Mouse (Mus musculus): ENCODE results near the gene Apbb1. TPM values are rescaled to one million over a fixed set of nuclear protein-coding genes. Genes with fewer than 3 reads are reported as not detected.

The Apbb1 gene
- polyA plus RNA-seq, 1 experiment = 34.3 TPM

DNA sequence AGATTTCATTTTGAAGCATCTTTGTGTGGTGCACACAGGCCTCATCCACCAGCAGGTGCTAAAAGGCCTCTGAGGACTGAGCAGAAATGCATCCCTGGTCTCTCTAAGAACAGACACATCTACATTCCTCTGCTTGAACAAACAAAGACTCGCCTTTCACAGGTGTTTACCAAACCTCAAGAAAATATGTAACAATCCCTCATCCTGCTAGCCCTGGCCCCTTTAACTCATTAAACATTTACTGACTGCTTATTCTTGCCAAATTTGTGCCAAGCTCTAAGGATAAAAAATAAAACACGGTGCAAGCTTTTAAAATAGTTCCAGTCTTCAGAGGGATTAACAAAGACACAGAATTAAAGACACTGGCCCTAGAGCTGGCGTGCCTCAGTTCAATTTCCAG lies 38.2 kb upstream of the Apbb1 start:
- H3ac ChIP-seq (ENCODE audit: control insufficient read depth, insufficient read length) = no peak overlapping the region
- no peak for TF ChIP-seq MYOD1 (IDR thresholded peaks at IDR 0.05; ENCODE audit: control insufficient read depth in 1 of 3, insufficient read length in 2 of 3, low read depth in 2 of 3)
- H3K27me3 ChIP-seq (ENCODE audit: control insufficient read depth, insufficient read depth, insufficient read length) = no peaks in the 10 kb centered on the region

DNA sequence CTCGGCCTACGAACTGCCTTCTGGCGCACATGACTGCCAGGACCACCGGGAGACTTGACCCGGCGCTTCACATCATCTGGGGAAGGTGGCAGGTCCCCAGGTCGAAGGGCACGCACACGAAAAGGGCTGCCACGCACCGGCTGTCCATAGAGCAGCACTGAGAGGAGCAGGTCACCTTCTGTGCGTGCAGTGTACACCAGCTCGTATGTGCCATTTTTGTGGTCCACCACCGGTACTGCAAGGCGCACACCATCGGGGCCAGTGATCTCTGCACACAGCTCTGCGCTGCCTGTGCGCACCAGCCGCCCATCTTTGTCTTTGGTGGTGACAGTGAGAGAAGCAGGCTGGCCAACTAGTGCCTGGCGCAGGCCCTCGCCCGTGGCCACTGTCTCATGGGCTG lies 36.4 kb upstream of the Apbb1 start:
- H3K4me3 ChIP-seq = no peak overlapping the region
- TF ChIP-seq TCF3 (IDR thresholded peaks at IDR 0.05; ENCODE audit: insufficient read length, low read depth) (no peak), MAX (IDR thresholded peaks at IDR 0.05; ENCODE audit: low read depth) (no peak), CEBPB (IDR thresholded peaks at IDR 0.05; ENCODE audit: insufficient read depth, poor library complexity, severe bottlenecking) (no peak), USF1 (IDR thresholded peaks at IDR 0.05; ENCODE audit: low read depth) (no peak), E2F4 (IDR thresholded peaks at IDR 0.05; ENCODE audit: insufficient read depth) (no peak), POLR2A (IDR thresholded peaks at IDR 0.05; ENCODE audit: insufficient read length, low read depth) (no peak), MYOD1 (IDR thresholded peaks at IDR 0.05; ENCODE audit: control insufficient read depth in 1 of 3, insufficient read length in 2 of 3, low read depth in 2 of 3) (no peak), SRF (IDR thresholded peaks at IDR 0.05; ENCODE audit: control insufficient read depth, insufficient read length, low read depth) (no peak), POLR2AphosphoS2 (IDR thresholded peaks at IDR 0.05; ENCODE audit: insufficient read length, low read depth) (no peak), REST (IDR thresholded peaks at IDR 0.05; ENCODE audit: insufficient read depth, insufficient read length) (no peak), TCF12 (IDR thresholded peaks at IDR 0.05; ENCODE audit: insufficient read depth, poor library complexity, severe bottlenecking) (no peak), MYOG (IDR thresholded peaks at IDR 0.05; ENCODE audit: control insufficient read depth in 1 of 3, insufficient read depth in 1 of 3, insufficient read length in 2 of 3, low read depth in 2 of 3) (no peak)
- no peak overlapping the region for H3K4me2 ChIP-seq (ENCODE audit: low read depth)
- H3K27me3 ChIP-seq (ENCODE audit: control insufficient read depth, insufficient read depth, insufficient read length) = no peaks in the 10 kb centered on the region
- H3K79me2 ChIP-seq (ENCODE audit: control insufficient read depth, insufficient read depth) = no peaks in the 10 kb centered on the region
- no peak overlapping the region for H3ac ChIP-seq (ENCODE audit: control insufficient read depth, insufficient read length)
- H3K36me3 ChIP-seq (ENCODE audit: control insufficient read depth, insufficient read depth) = peaks cover 44% of the 10 kb centered on the region

More for the DNA sequence above, 38.2 kb upstream of the Apbb1 start:
- no peak overlapping the region for H3K4me3 ChIP-seq
- H3K4me2 ChIP-seq (ENCODE audit: low read depth) = no peak overlapping the region
- H3K79me2 ChIP-seq (ENCODE audit: control insufficient read depth, insufficient read depth) = no peaks in the 10 kb centered on the region
- peaks cover 39% of the 10 kb centered on the region for H3K36me3 ChIP-seq (ENCODE audit: control insufficient read depth, insufficient read depth)

DNA sequence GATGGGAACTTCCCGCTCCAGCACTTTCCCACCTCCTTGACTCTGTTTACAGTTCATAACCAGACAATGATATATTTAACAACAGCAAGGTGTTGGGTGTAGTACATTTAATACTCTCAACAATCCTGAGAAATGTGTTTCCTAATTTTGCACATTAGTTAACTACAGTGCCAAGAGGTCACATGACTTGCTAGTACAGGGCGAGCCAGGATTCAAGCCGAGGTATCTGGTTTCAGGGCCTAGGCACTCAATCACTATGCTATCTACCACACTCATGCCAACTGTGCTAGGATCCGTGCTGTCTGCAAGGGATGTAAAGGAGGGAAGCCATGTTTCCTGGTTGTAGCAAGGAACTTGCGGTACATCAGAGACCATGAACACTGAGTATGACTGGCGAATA lies 35.1 kb upstream of the Apbb1 start:
- Histone ChIP-seq H3K36me3 (ENCODE audit: control insufficient read depth, insufficient read depth) (peaks cover 47% of the 10 kb centered on the region), H3K27me3 (ENCODE audit: control insufficient read depth, insufficient read depth, insufficient read length) (no peaks in the 10 kb centered on the region), H3ac (ENCODE audit: control insufficient read depth, insufficient read length) (no peak overlapping the region), H3K79me2 (ENCODE audit: control insufficient read depth, insufficient read depth) (no peaks in the 10 kb centered on the region), H3K4me2 (ENCODE audit: low read depth) (no peak overlapping the region), H3K4me3 (no peak overlapping the region)
- TF ChIP-seq MYOG (IDR thresholded peaks at IDR 0.05; ENCODE audit: control insufficient read depth in 1 of 3, insufficient read depth in 1 of 3, insufficient read length in 2 of 3, low read depth in 2 of 3) (no peak), SRF (IDR thresholded peaks at IDR 0.05; ENCODE audit: control insufficient read depth, insufficient read length, low read depth) (no peak), TCF3 (IDR thresholded peaks at IDR 0.05; ENCODE audit: insufficient read length, low read depth) (no peak), CEBPB (IDR thresholded peaks at IDR 0.05; ENCODE audit: insufficient read depth, poor library complexity, severe bottlenecking) (no peak), POLR2A (IDR thresholded peaks at IDR 0.05; ENCODE audit: insufficient read length, low read depth) (no peak), USF1 (IDR thresholded peaks at IDR 0.05; ENCODE audit: low read depth) (no peak), REST (IDR thresholded peaks at IDR 0.05; ENCODE audit: insufficient read depth, insufficient read length) (no peak), POLR2AphosphoS2 (IDR thresholded peaks at IDR 0.05; ENCODE audit: insufficient read length, low read depth) (no peak), E2F4 (IDR thresholded peaks at IDR 0.05; ENCODE audit: insufficient read depth) (no peak), MAX (IDR thresholded peaks at IDR 0.05; ENCODE audit: low read depth) (no peak), MYOD1 (IDR thresholded peaks at IDR 0.05; ENCODE audit: control insufficient read depth in 1 of 3, insufficient read length in 2 of 3, low read depth in 2 of 3) (no peak), TCF12 (IDR thresholded peaks at IDR 0.05; ENCODE audit: insufficient read depth, poor library complexity, severe bottlenecking) (no peak)

DNA sequence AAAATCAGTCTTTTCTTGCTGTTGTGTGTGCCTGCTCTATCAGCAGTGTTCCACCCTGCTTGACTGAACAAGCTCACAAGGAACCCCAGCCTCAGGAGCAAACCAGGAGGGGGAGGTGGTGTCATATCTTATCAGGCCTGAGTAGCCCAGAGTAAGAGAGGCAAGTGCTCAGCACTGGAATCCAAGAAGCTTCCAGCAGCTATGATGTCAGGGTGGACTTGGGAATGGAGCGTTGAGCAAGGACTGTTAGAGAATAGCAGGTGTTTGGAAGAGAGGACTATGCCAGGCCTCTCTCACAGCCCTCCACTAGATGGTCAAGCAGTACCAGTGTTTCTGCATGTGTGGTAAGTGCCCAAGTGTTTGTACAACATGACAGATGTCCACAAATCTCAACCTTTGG lies 34.3 kb upstream of the Apbb1 start:
- TF ChIP-seq E2F4 (IDR thresholded peaks at IDR 0.05; ENCODE audit: insufficient read depth) (no peak), MAX (IDR thresholded peaks at IDR 0.05; ENCODE audit: low read depth) (no peak), SRF (IDR thresholded peaks at IDR 0.05; ENCODE audit: control insufficient read depth, insufficient read length, low read depth) (no peak), POLR2A (IDR thresholded peaks at IDR 0.05; ENCODE audit: insufficient read length, low read depth) (no peak), CEBPB (IDR thresholded peaks at IDR 0.05; ENCODE audit: insufficient read depth, poor library complexity, severe bottlenecking) (no peak), TCF12 (IDR thresholded peaks at IDR 0.05; ENCODE audit: insufficient read depth, poor library complexity, severe bottlenecking) (no peak), TCF3 (IDR thresholded peaks at IDR 0.05; ENCODE audit: insufficient read length, low read depth) (no peak), MYOG (IDR thresholded peaks at IDR 0.05; ENCODE audit: control insufficient read depth in 1 of 3, insufficient read depth in 1 of 3, insufficient read length in 2 of 3, low read depth in 2 of 3) (no peak)
- Histone ChIP-seq H3K79me2 (ENCODE audit: control insufficient read depth, insufficient read depth) (no peaks in the 10 kb centered on the region), H3K4me3 (no peak overlapping the region), H3K36me3 (ENCODE audit: control insufficient read depth, insufficient read depth) (peaks cover 46% of the 10 kb centered on the region), H3ac (ENCODE audit: control insufficient read depth, insufficient read length) (no peak overlapping the region), H3K27me3 (ENCODE audit: control insufficient read depth, insufficient read depth, insufficient read length) (no peaks in the 10 kb centered on the region), H3K4me2 (ENCODE audit: low read depth) (no peak overlapping the region)

DNA sequence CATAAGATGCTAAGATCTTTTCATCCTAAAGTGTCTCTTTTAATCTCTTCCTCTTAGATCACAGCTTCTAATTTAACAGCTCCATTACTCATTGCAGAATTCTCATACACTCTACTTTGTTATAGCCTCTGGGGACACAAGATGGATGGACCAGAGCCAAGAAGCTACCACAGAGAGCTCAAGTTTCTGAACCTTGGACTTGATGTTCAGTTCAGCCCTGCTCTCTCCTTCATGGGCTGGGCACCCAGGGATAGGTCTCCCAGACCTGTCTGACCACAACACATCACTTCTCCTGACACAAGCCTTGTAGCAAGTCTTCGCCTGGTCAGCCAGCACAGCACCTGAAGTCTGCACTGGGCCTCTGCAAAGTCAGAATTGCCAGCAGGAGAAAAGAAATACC lies 32.9 kb upstream of the Apbb1 start:
- TF ChIP-seq MYOD1 (IDR thresholded peaks at IDR 0.05; ENCODE audit: control insufficient read depth in 1 of 3, insufficient read length in 2 of 3, low read depth in 2 of 3) (no peak), E2F4 (IDR thresholded peaks at IDR 0.05; ENCODE audit: insufficient read depth) (no peak), CEBPB (IDR thresholded peaks at IDR 0.05; ENCODE audit: insufficient read depth, poor library complexity, severe bottlenecking) (no peak), POLR2AphosphoS2 (IDR thresholded peaks at IDR 0.05; ENCODE audit: insufficient read length, low read depth) (no peak), MYOG (IDR thresholded peaks at IDR 0.05; ENCODE audit: control insufficient read depth in 1 of 3, insufficient read depth in 1 of 3, insufficient read length in 2 of 3, low read depth in 2 of 3) (no peak), TCF3 (IDR thresholded peaks at IDR 0.05; ENCODE audit: insufficient read length, low read depth) (no peak), SRF (IDR thresholded peaks at IDR 0.05; ENCODE audit: control insufficient read depth, insufficient read length, low read depth) (no peak), MAX (IDR thresholded peaks at IDR 0.05; ENCODE audit: low read depth) (no peak), TCF12 (IDR thresholded peaks at IDR 0.05; ENCODE audit: insufficient read depth, poor library complexity, severe bottlenecking) (no peak), POLR2A (IDR thresholded peaks at IDR 0.05; ENCODE audit: insufficient read length, low read depth) (no peak), REST (IDR thresholded peaks at IDR 0.05; ENCODE audit: insufficient read depth, insufficient read length) (no peak), USF1 (IDR thresholded peaks at IDR 0.05; ENCODE audit: low read depth) (no peak)
- Histone ChIP-seq H3K79me2 (ENCODE audit: control insufficient read depth, insufficient read depth) (no peaks in the 10 kb centered on the region), H3ac (ENCODE audit: control insufficient read depth, insufficient read length) (no peak overlapping the region), H3K4me3 (no peak overlapping the region), H3K27me3 (ENCODE audit: control insufficient read depth, insufficient read depth, insufficient read length) (no peaks in the 10 kb centered on the region), H3K4me2 (ENCODE audit: low read depth) (peak overlapping the region; percentile 23), H3K36me3 (ENCODE audit: control insufficient read depth, insufficient read depth) (peaks cover 42% of the 10 kb centered on the region)

Measured in myocyte (in vitro differentiated cells).